Mouse (Mus musculus) ES-E14 (cell line): ENCODE data around the gene Nbr1.

ENCODE experiments used
- MAFK ChIP-seq: IDR thresholded peaks from 2 replicates; pipeline ENCODE4 v1.6.1; 2014; ENCODE audit warnings: mild to moderate bottlenecking, low read depth, low read length, inconsistent platforms; ENCODE audit not compliant: insufficient read depth
- ZC3H11A ChIP-seq: IDR thresholded peaks from 2 replicates; pipeline ENCODE4 v1.6.1; 2012; ENCODE audit warnings: low read depth, mild to moderate bottlenecking, inconsistent platforms, low read length, borderline replicate concordance

DNA sequence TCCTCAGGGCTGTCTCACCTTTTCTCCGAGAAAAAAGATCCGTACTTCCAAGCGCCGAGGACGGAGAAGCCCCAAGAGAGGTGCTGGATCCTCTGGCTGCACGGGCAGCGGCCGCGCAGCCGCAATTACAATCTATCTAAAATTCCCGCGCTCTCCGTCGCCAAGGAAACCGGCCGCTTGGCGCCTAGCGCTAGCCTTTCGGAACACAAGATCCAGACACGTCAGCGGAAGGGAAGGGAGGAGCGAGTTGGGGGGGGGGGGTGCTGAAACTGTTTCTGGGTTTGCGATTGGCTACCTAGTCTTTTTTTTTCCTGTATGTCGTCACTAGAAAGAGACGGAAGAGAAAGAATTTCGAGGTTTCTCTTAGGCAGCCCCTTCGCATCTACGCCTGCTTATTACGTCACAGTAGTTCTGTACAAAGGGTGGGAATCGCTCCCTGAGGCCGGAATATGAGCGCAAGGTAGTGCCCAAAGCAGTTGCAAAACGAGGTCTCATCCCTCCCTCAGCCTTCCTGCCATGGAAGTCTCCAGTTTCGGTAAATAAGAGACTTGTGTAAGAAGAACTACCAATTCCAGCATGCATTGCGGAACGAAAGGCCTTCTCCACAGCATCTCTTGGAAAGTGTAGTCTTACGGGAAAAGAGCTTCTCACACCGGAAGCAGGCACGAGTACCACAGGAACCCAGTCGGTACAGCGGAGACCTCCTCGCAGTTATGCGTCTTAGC, at the start of gene Nbr1, which contains the start of gene Brca1:
- peak; percentile 32 for TF ChIP-seq MAFK
- TF ChIP-seq ZC3H11A = no peak
